Mouse (Mus musculus): ENCODE data around the gene Mafk.

DNA sequence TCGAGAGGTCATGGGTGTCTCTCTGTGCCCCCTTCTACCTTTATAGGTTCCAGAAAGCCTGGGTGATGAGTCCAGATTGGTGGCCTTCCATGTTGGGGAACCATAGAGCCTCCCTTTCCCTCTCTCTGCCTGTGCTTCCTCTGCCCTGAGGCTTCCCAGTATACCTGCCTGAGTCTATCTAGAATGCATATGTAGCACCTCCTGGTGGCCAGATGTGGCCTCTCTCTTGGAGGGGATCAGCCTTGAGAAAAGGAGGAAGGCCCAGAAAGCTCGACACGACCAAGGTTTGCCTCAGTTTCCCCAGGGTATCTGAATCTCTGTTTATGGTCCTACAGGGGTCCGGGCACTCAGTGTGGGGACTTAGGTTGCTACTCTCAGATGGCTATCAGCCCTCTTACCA is 27.5 kb downstream of the Mafk start:
- no peak for TF ChIP-seq FLI1 (IDR thresholded peaks at IDR 0.05; ENCODE audit: low read length)
- no peak for TF ChIP-seq GATA1 (IDR thresholded peaks at IDR 0.05; ENCODE audit: borderline replicate concordance, low read length)
